8 mouse cellular contexts compared by ENCODE assay signal in genomic region chr12:113001133-113001474, GRCm38 (mm10). TPM values are rescaled to one million over a fixed set of nuclear protein-coding genes. Genes with fewer than 3 reads are reported as not detected.
DNase-seq lines count a peak whose midpoint lies in the region; ATAC-seq and TF ChIP-seq lines count a peak whose summit lies in the region.

No protein-coding gene starts in this region.

- H3K27ac ChIP-seq in heart, embryonic 15.5 days, result peak overlapping the region; percentile 97
- H3K27ac ChIP-seq in MEL (ENCODE audit: control insufficient read depth, low read depth, low read length), result peak overlapping the region; percentile 25
- peak overlapping the region; percentile 89 for H3K27ac ChIP-seq in hindbrain, embryonic 14.5 days
- peak overlapping the region; percentile 92 for H3K27ac ChIP-seq in midbrain, embryonic 12.5 days (replicated peaks)

- no peak for DNase-seq in heart, adult 9 months (ENCODE audit: low spot score in 2 of 2)
- no peak for DNase-seq in MEL (ENCODE audit: low read depth, low spot score)
- DNase-seq in hindbrain, embryonic 14.5 days (ENCODE audit: low spot score), result no peak
- DNase-seq in left cerebral cortex, adult 8-10 months (ENCODE audit: low spot score in 2 of 2), result no peak
- no peak for DNase-seq in cerebellum, adult 11 months

- no peak; the same call in 1 of the 2 replicates for ATAC-seq in heart, embryonic 15.5 days (replicated peaks; ENCODE audit: insufficient number of reproducible peaks, insufficient read depth, low FRiP score, low read depth)
- no peak; the same call in 1 of the 2 replicates for ATAC-seq in hindbrain, embryonic 14.5 days (ENCODE audit: low FRiP score)
- no peak for ATAC-seq in midbrain, embryonic 12.5 days (ENCODE audit: low FRiP score, low read depth)
- ATAC-seq in monocyte, adult 5-6 weeks (replicated peaks; ENCODE audit: insufficient number of reproducible peaks, low FRiP score, low TSS enrichment, poor library complexity, severe bottlenecking), result no peak

- peaks cover 26% of the 10 kb centered on the region for H3K4me1 ChIP-seq in heart, embryonic 15.5 days (replicated peaks)
- H3K4me1 ChIP-seq in MEL (ENCODE audit: control insufficient read depth in 1 of 2, insufficient read depth in 2 of 2, low read length in 2 of 2), result peaks cover 9 to 21% of the 10 kb centered on the region in 2 experiments
- peaks cover 25% of the 10 kb centered on the region for H3K4me1 ChIP-seq in hindbrain, embryonic 14.5 days (replicated peaks; ENCODE audit: control insufficient read depth, insufficient read depth, low read length)
- H3K4me1 ChIP-seq in midbrain, embryonic 12.5 days, result peaks cover 24% of the 10 kb centered on the region

- no peaks in the 10 kb centered on the region for H3K9me3 ChIP-seq in heart, embryonic 15.5 days (replicated peaks)
- no peaks in the 10 kb centered on the region for H3K9me3 ChIP-seq in MEL (replicated peaks; ENCODE audit: insufficient read depth, low read length)
- H3K9me3 ChIP-seq in hindbrain, embryonic 14.5 days (ENCODE audit: control insufficient read depth, low read length), result no peaks in the 10 kb centered on the region
- no peaks in the 10 kb centered on the region for H3K9me3 ChIP-seq in midbrain, embryonic 12.5 days

- peak overlapping the region; percentile 83 for H3K4me2 ChIP-seq in heart, embryonic 15.5 days
- peak overlapping the region; percentile 89 for H3K4me2 ChIP-seq in hindbrain, embryonic 14.5 days (replicated peaks)
- H3K4me2 ChIP-seq in midbrain, embryonic 12.5 days (replicated peaks), result peak overlapping the region; percentile 75

- H3K9ac ChIP-seq in heart, embryonic 15.5 days, result peak overlapping the region; percentile 68
- H3K9ac ChIP-seq in MEL (ENCODE audit: control insufficient read depth, low read depth, low read length, poor library complexity, severe bottlenecking), result peak overlapping the region; percentile 64
- peak overlapping the region; percentile 94 for H3K9ac ChIP-seq in hindbrain, embryonic 14.5 days
- H3K9ac ChIP-seq in midbrain, embryonic 12.5 days (replicated peaks), result peak overlapping the region; percentile 59

- H3K36me3 ChIP-seq in heart, embryonic 15.5 days, result 0 out of 2 replicates have a peak, but pooled peaks cover 5% of the 10 kb centered on the region
- peaks cover 10 to 20% of the 10 kb centered on the region in 2 experiments for H3K36me3 ChIP-seq in MEL (ENCODE audit: control insufficient read depth in 1 of 2, insufficient read depth in 2 of 2, low read length in 2 of 2)
- H3K36me3 ChIP-seq in hindbrain, embryonic 14.5 days (replicated peaks; ENCODE audit: control insufficient read depth, insufficient read depth), result no peaks in the 10 kb centered on the region
- H3K36me3 ChIP-seq in midbrain, embryonic 12.5 days, result peaks cover 14% of the 10 kb centered on the region; the same call in 1 of the 2 replicates

- 0% methylated on average over 5 of the region's 5 CpGs for WGBS in heart, embryonic 15.5 days
- 9% methylated on average over 5 of the region's 5 CpGs for WGBS in hindbrain, embryonic 14.5 days
- WGBS in midbrain, embryonic 12.5 days, result 4% methylated on average over 5 of the region's 5 CpGs

- no peak for TF ChIP-seq CTCF in MEL (IDR thresholded peaks at IDR 0.05 in 2 of 3, conservative IDR thresholded peaks at IDR 0.05 in 1 of 3; ENCODE audit: control insufficient read depth in 1 of 3, insufficient read depth in 1 of 3, low read depth in 2 of 3, low read length in 3 of 3, poor library complexity in 1 of 3, severe bottlenecking in 1 of 3)

- peaks cover 43% of the 10 kb centered on the region for H3K79me2 ChIP-seq in MEL (ENCODE audit: control insufficient read depth, insufficient read depth, low read length, poor library complexity)

- no peak for TF ChIP-seq POLR2A in MEL (IDR thresholded peaks at IDR 0.05; ENCODE audit: control insufficient read depth in 1 of 2, insufficient read depth in 1 of 2, low read depth in 1 of 2, low read length in 2 of 2, poor library complexity in 1 of 2)

- H3K4me3 ChIP-seq in heart, embryonic 15.5 days, result peak overlapping the region; percentile 86
- H3K4me3 ChIP-seq in MEL (ENCODE audit: control insufficient read depth in 1 of 2, insufficient read depth in 1 of 2, low read depth in 2 of 2, low read length in 2 of 2), result peak overlapping the region; percentile 67 to 79
- peak overlapping the region; percentile 92 for H3K4me3 ChIP-seq in hindbrain, embryonic 14.5 days (replicated peaks; ENCODE audit: low read length)
- H3K4me3 ChIP-seq in midbrain, embryonic 12.5 days, result peak overlapping the region; percentile 63

- TF ChIP-seq RAD21 in MEL (IDR thresholded peaks at IDR 0.05; ENCODE audit: low read depth, low read length), result no peak

- TF ChIP-seq EP300 in MEL (IDR thresholded peaks at IDR 0.05; ENCODE audit: low read depth in 1 of 2, low read length in 2 of 2), result no peak

- H3K27me3 ChIP-seq in heart, embryonic 15.5 days, result no peaks in the 10 kb centered on the region
- no peaks in the 10 kb centered on the region for H3K27me3 ChIP-seq in MEL (ENCODE audit: control insufficient read depth in 1 of 2, insufficient read depth in 2 of 2, low read length in 2 of 2)
- H3K27me3 ChIP-seq in hindbrain, embryonic 14.5 days (ENCODE audit: control insufficient read depth, insufficient read depth, low read length), result no peaks in the 10 kb centered on the region
- H3K27me3 ChIP-seq in midbrain, embryonic 12.5 days, result no peaks in the 10 kb centered on the region

TF ChIP-seq in MEL, 35 proteins besides CTCF, POLR2A, EP300 and RAD21:
- TF ChIP-seq RCOR1 (IDR thresholded peaks at IDR 0.05; ENCODE audit: low read depth, low read length) (no peak), SMC3 (IDR thresholded peaks at IDR 0.05; ENCODE audit: low read depth, low read length) (no peak), ZMIZ1 (IDR thresholded peaks at IDR 0.05; ENCODE audit: low read depth, low read length) (no peak), MAZ (IDR thresholded peaks at IDR 0.05; ENCODE audit: low read depth, low read length) (no peak), ELF1 (IDR thresholded peaks at IDR 0.05; ENCODE audit: low read depth, low read length) (no peak), JUND (IDR thresholded peaks at IDR 0.05; ENCODE audit: low read depth, low read length) (no peak), MAX (IDR thresholded peaks at IDR 0.05; ENCODE audit: low read length) (no peak), POLR2AphosphoS5 (IDR thresholded peaks at IDR 0.05; ENCODE audit: borderline replicate concordance, low read depth, low read length) (no peak), NELFE (IDR thresholded peaks at IDR 0.05; ENCODE audit: low read depth, low read length) (no peak), MAFK (IDR thresholded peaks at IDR 0.05; ENCODE audit: borderline replicate concordance, low read depth, low read length) (no peak)

RNA-seq across cellular contexts. Expression of gene Brf1, which starts 0.6 kb away (rescaled TPM):
- polyA plus RNA-seq in heart, embryonic 15.5 days (2015; fragmentation: Nextera tagmentation; extraction: Ambion mirVana), result 30.2 and 47.2 TPM in 2 replicates
- total RNA-seq in MEL (2012; rRNA removed), result 90.6 and 105 TPM in 2 replicates
- polyA plus RNA-seq in MEL (2012; ENCODE audit: insufficient read depth in 1 of 2, insufficient read length in 2 of 2, low read depth in 1 of 2, low replicate concordance in 2 of 2, missing spikeins in 1 of 2), result 100 to 1,000 TPM in 1 of 2 experiments, not detected in 1; 159 TPM
- 41.4 and 46.3 TPM in 2 replicates for polyA plus RNA-seq in hindbrain, embryonic 14.5 days (2014; fragmentation: Nextera tagmentation; extraction: Ambion mirVana)
- 75.9 and 76.2 TPM in 2 replicates for polyA plus RNA-seq in midbrain, embryonic 12.5 days (2016; fragmentation: Nextera tagmentation; extraction: Ambion mirVana)
- 84.1 to 109 TPM (median 105 TPM) in 3 replicates for total RNA-seq in monocyte, adult 5-6 weeks (2017)
- 10 to 100 TPM; 46.0 to 56.9 (median 48.2) TPM for total RNA-seq in left cerebral cortex, adult 8-10 months (2022)

RNA-seq across cellular contexts. Expression of gene Pacs2, which starts 13.2 kb away (rescaled TPM):
- 6.9 and 9.0 TPM in 2 replicates for polyA plus RNA-seq in heart, embryonic 15.5 days (2015; fragmentation: Nextera tagmentation; extraction: Ambion mirVana)
- 27.7 and 29.8 TPM in 2 replicates for total RNA-seq in MEL (2012; rRNA removed)
- polyA plus RNA-seq in MEL (2012; ENCODE audit: insufficient read depth in 1 of 2, insufficient read length in 2 of 2, low read depth in 1 of 2, low replicate concordance in 2 of 2, missing spikeins in 1 of 2), result 10 to 100 TPM; 62.5 to 69.7 TPM
- 26.8 and 27.9 TPM in 2 replicates for polyA plus RNA-seq in hindbrain, embryonic 14.5 days (2014; fragmentation: Nextera tagmentation; extraction: Ambion mirVana)
- 27.1 and 29.9 TPM in 2 replicates for polyA plus RNA-seq in midbrain, embryonic 12.5 days (2016; fragmentation: Nextera tagmentation; extraction: Ambion mirVana)
- 20.5 to 30.3 TPM (median 27.8 TPM) in 3 replicates for total RNA-seq in monocyte, adult 5-6 weeks (2017)
- total RNA-seq in left cerebral cortex, adult 8-10 months (2022), result 100 to 1,000 TPM in 2 of 4 experiments, 10 to 100 TPM in 2; 90.4 to 105 (median 97.5) TPM

RNA-seq across cellular contexts. Expression of gene Btbd6, which starts 24.8 kb away (rescaled TPM):
- polyA plus RNA-seq in heart, embryonic 15.5 days (2015; fragmentation: Nextera tagmentation; extraction: Ambion mirVana), result 19.4 and 23.5 TPM in 2 replicates
- total RNA-seq in MEL (2012; rRNA removed), result 0.88 and 1.8 TPM in 2 replicates
- 1 to 10 TPM in 1 of 2 experiments, not detected in 1; 3.0 TPM for polyA plus RNA-seq in MEL (2012; ENCODE audit: insufficient read depth in 1 of 2, insufficient read length in 2 of 2, low read depth in 1 of 2, low replicate concordance in 2 of 2, missing spikeins in 1 of 2)
- polyA plus RNA-seq in hindbrain, embryonic 14.5 days (2014; fragmentation: Nextera tagmentation; extraction: Ambion mirVana), result 52.2 and 52.8 TPM in 2 replicates
- 26.8 and 28.6 TPM in 2 replicates for polyA plus RNA-seq in midbrain, embryonic 12.5 days (2016; fragmentation: Nextera tagmentation; extraction: Ambion mirVana)
- total RNA-seq in monocyte, adult 5-6 weeks (2017), result 2.6 to 4.7 TPM (median 3.0 TPM) in 3 replicates
- total RNA-seq in left cerebral cortex, adult 8-10 months (2022), result 10 to 100 TPM; 64.2 to 73.5 (median 68.7) TPM

RNA-seq across cellular contexts. Expression of gene Nudt14, which starts 59.2 kb away (rescaled TPM):
- 32.1 and 48.3 TPM in 2 replicates for polyA plus RNA-seq in heart, embryonic 15.5 days (2015; fragmentation: Nextera tagmentation; extraction: Ambion mirVana)
- 19.0 and 20.1 TPM in 2 replicates for total RNA-seq in MEL (2012; rRNA removed)
- polyA plus RNA-seq in MEL (2012; ENCODE audit: insufficient read depth in 1 of 2, insufficient read length in 2 of 2, low read depth in 1 of 2, low replicate concordance in 2 of 2, missing spikeins in 1 of 2), result 10 to 100 TPM in 1 of 2 experiments, not detected in 1; 61.0 TPM
- polyA plus RNA-seq in hindbrain, embryonic 14.5 days (2014; fragmentation: Nextera tagmentation; extraction: Ambion mirVana), result 60.9 and 70.1 TPM in 2 replicates
- polyA plus RNA-seq in midbrain, embryonic 12.5 days (2016; fragmentation: Nextera tagmentation; extraction: Ambion mirVana), result 52.9 and 56.6 TPM in 2 replicates
- total RNA-seq in monocyte, adult 5-6 weeks (2017), result 6.5 to 9.3 TPM (median 7.9 TPM) in 3 replicates
- total RNA-seq in left cerebral cortex, adult 8-10 months (2022), result 10 to 100 TPM in 3 of 4 experiments, 1 to 10 TPM in 1; 9.8 to 17.1 (median 11.8) TPM

Comparison
In these comparisons a context has a peak if more than half of its experiments do, and no peak if none do; other contexts are left out.
1. H3K27ac ChIP-seq: peak in every context shown above with its lines; median percentile 97 in heart, embryonic 15.5 days; 92 in midbrain, embryonic 12.5 days; 89 in hindbrain, embryonic 14.5 days; 25 in MEL.